Mouse (Mus musculus) testis, adult 2 months (tissue): ENCODE data around the gene Tfb2m.

Source experiments
- CTCF ChIP-seq: fragments of 200-500 bp; IDR thresholded peaks from 2 replicates; pipeline ENCODE4 v1.5.1; 2012; ENCODE audit warnings: low read depth, mild to moderate bottlenecking, inconsistent platforms, low read length, moderate library complexity; ENCODE audit not compliant: control insufficient read depth, insufficient read depth, insufficient replicate concordance
- POLR2A ChIP-seq: fragments of 200-500 bp; IDR thresholded peaks from 2 replicates; pipeline ENCODE4 v1.6.1; 2012; ENCODE audit warnings: low read depth, mild to moderate bottlenecking, inconsistent platforms, low read length, moderate library complexity; ENCODE audit not compliant: control insufficient read depth

GRCm38 (mm10) chr1:179487990-179488389, 58.1 kb downstream of the Tfb2m start:
- TF ChIP-seq CTCF (no peak), POLR2A (no peak)
